Mouse (Mus musculus) limb, embryonic 11.5 days (tissue): Measurements from ENCODE around the gene Acat3. TPM values are rescaled to one million over a fixed set of nuclear protein-coding genes. Genes with fewer than 3 reads are reported as not detected.

Source experiments
- polyA plus RNA-seq: library from polyadenylated mRNA; unstranded; fragments of >200 nt; fragmentation: Nextera tagmentation; extraction: Ambion mirVana; gene quantifications from 2 replicates; pipeline ENCODE4 v1.2.1, GENCODE M21; 2014

Gene Acat3
- polyA plus RNA-seq, 1 experiment from 2014 or later = 0.68 TPM

Other genes with a start within 250 kb of the Acat3 start
- 28.0 and 31.5 TPM in 2 replicates for gene Igf2r, start 170.9 kb downstream of the Acat3 start, polyA plus RNA-seq
- 0.50 and 0.81 TPM in 2 replicates for gene Mas1, start 72.5 kb downstream of the Acat3 start, polyA plus RNA-seq
- gene Mrgprh, start 64.6 kb downstream of the Acat3 start, polyA plus RNA-seq = not detected in 2 replicates
- 1.7 and 2.3 TPM in 2 replicates for gene Pnldc1, start 30.4 kb downstream of the Acat3 start, polyA plus RNA-seq
- gene Tcp1, start 24.9 kb downstream of the Acat3 start, polyA plus RNA-seq = 578 and 600 TPM in 2 replicates
- 195 and 199 TPM in 2 replicates for gene Mrpl18, start 24.3 kb downstream of the Acat3 start, polyA plus RNA-seq
- gene Acat2, start 20.1 kb upstream of the Acat3 start, polyA plus RNA-seq = 236 and 271 TPM in 2 replicates
- gene Wtap, start 53.6 kb upstream of the Acat3 start, polyA plus RNA-seq = 155 and 160 TPM in 2 replicates
- gene Sod2, start 66.2 kb upstream of the Acat3 start, polyA plus RNA-seq = 101 and 106 TPM in 2 replicates
- not detected in 2 replicates for gene Gpr31b, start 111.7 kb upstream of the Acat3 start, polyA plus RNA-seq
- gene Tcp10b, start 120.5 kb upstream of the Acat3 start, polyA plus RNA-seq = not detected in 2 replicates
- gene Unc93a, start 191.2 kb upstream of the Acat3 start, polyA plus RNA-seq = not detected in 2 replicates